Mouse (Mus musculus): ENCODE measurements around the gene Arf3. TPM values are rescaled to one million over a fixed set of nuclear protein-coding genes. Genes with fewer than 3 reads are reported as not detected.

Arf3 gene
- polyA plus RNA-seq, 1 experiment from 2014 or later: 77.2 TPM

DNA sequence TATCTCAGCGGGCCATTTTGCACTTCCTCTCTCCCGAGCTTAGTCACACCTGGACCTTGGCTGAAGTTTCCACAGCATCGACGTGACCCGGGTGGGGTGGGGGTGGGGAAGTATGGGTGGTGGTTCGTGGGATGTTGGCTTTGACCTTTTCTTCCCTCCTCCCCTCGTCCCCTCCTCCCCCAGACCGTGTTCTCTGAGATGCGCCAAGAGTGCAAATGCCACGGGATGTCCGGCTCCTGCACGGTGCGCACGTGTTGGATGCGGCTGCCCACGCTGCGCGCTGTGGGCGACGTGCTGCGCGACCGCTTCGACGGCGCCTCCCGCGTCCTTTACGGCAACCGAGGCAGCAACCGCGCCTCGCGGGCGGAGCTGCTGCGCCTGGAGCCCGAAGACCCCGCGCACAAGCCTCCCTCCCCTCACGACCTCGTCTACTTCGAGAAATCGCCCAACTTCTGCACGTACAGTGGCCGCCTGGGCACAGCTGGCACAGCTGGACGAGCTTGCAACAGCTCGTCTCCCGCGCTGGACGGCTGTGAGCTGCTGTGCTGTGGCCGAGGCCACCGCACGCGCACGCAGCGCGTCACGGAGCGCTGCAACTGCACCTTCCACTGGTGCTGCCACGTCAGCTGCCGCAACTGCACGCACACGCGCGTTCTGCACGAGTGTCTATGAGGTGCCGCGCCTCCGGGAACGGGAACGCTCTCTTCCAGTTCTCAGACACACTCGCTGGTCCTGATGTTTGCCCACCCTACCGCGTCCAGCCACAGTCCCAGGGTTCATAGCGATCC, 29.4 kb upstream of the Arf3 start:
- WGBS: 1% methylated on average over 75 of the region's 75 CpGs

DNA sequence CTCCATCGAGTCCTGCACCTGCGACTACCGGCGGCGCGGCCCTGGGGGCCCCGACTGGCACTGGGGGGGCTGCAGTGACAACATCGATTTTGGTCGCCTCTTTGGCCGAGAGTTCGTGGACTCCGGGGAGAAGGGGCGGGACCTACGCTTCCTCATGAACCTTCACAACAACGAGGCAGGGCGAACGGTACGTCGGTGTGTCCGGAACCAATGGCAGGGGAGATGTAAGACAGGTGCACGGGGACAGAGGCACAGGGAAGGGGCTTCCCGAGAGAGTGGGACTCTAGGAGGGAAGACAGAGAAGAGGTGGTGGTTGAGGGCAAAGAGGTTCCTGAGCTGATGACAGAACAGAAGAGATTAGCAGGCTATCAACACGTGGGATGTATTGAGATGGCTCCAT, 28.8 kb upstream of the Arf3 start:
- no peak for DNase-seq (ENCODE audit: low spot score)
- Histone ChIP-seq H3K4me2 (replicated peaks) (peak overlapping the region; percentile 62; the same call in 1 of the 2 replicates), H3K27me3 (ENCODE audit: control insufficient read depth, insufficient read depth, low read length) (peaks cover 99% of the 10 kb centered on the region), H3K9me3 (ENCODE audit: control insufficient read depth, low read length) (no peaks in the 10 kb centered on the region), H3K4me1 (replicated peaks; ENCODE audit: control insufficient read depth, insufficient read depth, low read length) (peaks cover 4% of the 10 kb centered on the region), H3K4me3 (replicated peaks; ENCODE audit: low read length) (peak overlapping the region; percentile 34; the same call in 1 of the 2 replicates), H3K27ac (no peak overlapping the region), H3K9ac (no peak overlapping the region), H3K36me3 (replicated peaks; ENCODE audit: control insufficient read depth, insufficient read depth) (no peaks in the 10 kb centered on the region)
- 1% methylated on average over 23 of the region's 23 CpGs for WGBS
- no peak for ATAC-seq (ENCODE audit: low FRiP score)

More for the DNA sequence above, 29.4 kb upstream of the Arf3 start:
- H3K4me2 ChIP-seq (replicated peaks): peak overlapping the region; percentile 62
- no peaks in the 10 kb centered on the region for H3K36me3 ChIP-seq (replicated peaks; ENCODE audit: control insufficient read depth, insufficient read depth)
- no peak overlapping the region for H3K27ac ChIP-seq
- H3K4me3 ChIP-seq (replicated peaks; ENCODE audit: low read length): peak overlapping the region; percentile 34
- H3K9me3 ChIP-seq (ENCODE audit: control insufficient read depth, low read length): no peaks in the 10 kb centered on the region
- DNase-seq (ENCODE audit: low spot score) (peak; percentile 62), ATAC-seq (ENCODE audit: low FRiP score) (peak; percentile 26)
- peaks cover 8% of the 10 kb centered on the region for H3K4me1 ChIP-seq (replicated peaks; ENCODE audit: control insufficient read depth, insufficient read depth, low read length)
- H3K9ac ChIP-seq: peak overlapping the region; percentile 49; the same call in 1 of the 2 replicates
- H3K27me3 ChIP-seq (ENCODE audit: control insufficient read depth, insufficient read depth, low read length): peaks cover 98% of the 10 kb centered on the region

GRCm38 (mm10) chr15:98791221-98791620, 28.2 kb upstream of the Arf3 start:
- no peaks in the 10 kb centered on the region for H3K9me3 ChIP-seq (ENCODE audit: control insufficient read depth, low read length)
- no peaks in the 10 kb centered on the region for H3K36me3 ChIP-seq (replicated peaks; ENCODE audit: control insufficient read depth, insufficient read depth)
- H3K4me2 ChIP-seq (replicated peaks): peak overlapping the region; percentile 62
- 1% methylated on average over 12 of the region's 12 CpGs for WGBS
- H3K4me1 ChIP-seq (replicated peaks; ENCODE audit: control insufficient read depth, insufficient read depth, low read length): no peaks in the 10 kb centered on the region; the same call in 1 of the 2 replicates
- peaks cover 98% of the 10 kb centered on the region for H3K27me3 ChIP-seq (ENCODE audit: control insufficient read depth, insufficient read depth, low read length)
- no peak for ATAC-seq (ENCODE audit: low FRiP score)
- H3K27ac ChIP-seq: no peak overlapping the region
- no peak for DNase-seq (ENCODE audit: low spot score)
- H3K9ac ChIP-seq: no peak overlapping the region
- peak overlapping the region; percentile 34 for H3K4me3 ChIP-seq (replicated peaks; ENCODE audit: low read length)

GRCm38 (mm10) chr15:98790761-98791160, 27.7 kb upstream of the Arf3 start:
- ATAC-seq (ENCODE audit: low FRiP score) (no peak), DNase-seq (ENCODE audit: low spot score) (no peak)
- H3K4me1 ChIP-seq (replicated peaks; ENCODE audit: control insufficient read depth, insufficient read depth, low read length): no peaks in the 10 kb centered on the region; the same call in 1 of the 2 replicates
- no peak overlapping the region for H3K27ac ChIP-seq
- H3K9me3 ChIP-seq (ENCODE audit: control insufficient read depth, low read length): no peaks in the 10 kb centered on the region
- peak overlapping the region; percentile 62 for H3K4me2 ChIP-seq (replicated peaks)
- no peaks in the 10 kb centered on the region for H3K36me3 ChIP-seq (replicated peaks; ENCODE audit: control insufficient read depth, insufficient read depth)
- WGBS: under 1% methylated on average over 23 of the region's 23 CpGs
- H3K4me3 ChIP-seq (replicated peaks; ENCODE audit: low read length): peak overlapping the region; percentile 34
- peaks cover 93% of the 10 kb centered on the region for H3K27me3 ChIP-seq (ENCODE audit: control insufficient read depth, insufficient read depth, low read length)
- H3K9ac ChIP-seq: 0 out of 2 replicates have a peak overlapping the region, but pooled peaks have one; percentile 7

- Histone ChIP-seq H3K9me3 (ENCODE audit: control insufficient read depth, low read length) (no peaks in the 10 kb centered on the region), H3K36me3 (replicated peaks; ENCODE audit: control insufficient read depth, insufficient read depth) (no peaks in the 10 kb centered on the region), H3K27me3 (ENCODE audit: control insufficient read depth, insufficient read depth, low read length) (peaks cover 88% of the 10 kb centered on the region), H3K27ac (no peak within 1 kb of the TSS), H3K4me3 (replicated peaks; ENCODE audit: low read length) (peak within 1 kb of the TSS; percentile 34), H3K9ac (0 out of 2 replicates have a peak within 1 kb of the TSS, but pooled peaks have one; percentile 7), H3K4me1 (replicated peaks; ENCODE audit: control insufficient read depth, insufficient read depth, low read length) (no peaks in the 10 kb centered on the region; the same call in 1 of the 2 replicates), H3K4me2 (replicated peaks) (peak within 1 kb of the TSS; percentile 62)
- WGBS: 3% methylated on average over 47 of the region's 51 CpGs
- ATAC-seq (ENCODE audit: low FRiP score) (0 out of 2 replicates have a peak, but pooled peaks have one; percentile 23), DNase-seq (ENCODE audit: low spot score) (no peak)
These were observed 26.9 kb upstream of the Arf3 start, which contains the start of gene Wnt1 for GRCm38 (mm10) chr15:98789661-98790535. Wnt1 (plus strand) TSS chr15:98789857.

DNA sequence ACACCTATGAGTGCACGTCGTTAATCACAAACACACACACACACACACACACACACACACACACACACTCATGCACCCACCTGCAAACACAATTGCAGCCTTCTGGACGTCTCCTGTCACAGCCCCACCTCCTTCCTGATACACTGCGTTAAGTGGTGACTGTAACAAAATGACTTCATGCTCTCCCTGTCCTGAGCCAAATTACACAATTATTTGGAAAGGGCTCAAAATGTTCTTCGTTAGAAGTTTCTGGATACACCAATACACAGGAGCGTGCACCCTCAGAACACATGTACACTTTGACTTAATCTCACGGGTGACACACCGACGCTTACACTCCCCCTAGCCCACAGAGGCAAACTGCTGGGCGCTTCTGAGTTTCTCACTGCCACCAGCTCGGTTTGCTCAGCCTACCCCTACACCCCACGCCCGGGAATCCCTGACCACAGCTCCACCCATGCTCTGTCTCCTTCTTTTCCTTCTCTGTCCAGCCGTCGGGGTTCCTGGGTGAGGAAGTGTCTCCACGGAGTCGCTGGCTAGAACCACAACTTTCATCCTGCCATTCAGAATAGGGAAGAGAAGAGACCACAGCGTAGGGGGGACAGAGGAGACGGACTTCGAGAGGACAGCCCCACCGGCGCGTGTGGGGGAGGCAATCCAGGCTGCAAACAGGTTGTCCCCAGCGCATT, 26.1 kb upstream of the Arf3 start:
- ATAC-seq (ENCODE audit: low FRiP score) (no peak), DNase-seq (ENCODE audit: low spot score) (no peak)
- Histone ChIP-seq H3K4me3 (replicated peaks; ENCODE audit: low read length) (0 out of 2 replicates have a peak overlapping the region, but pooled peaks have one; percentile 34), H3K4me1 (replicated peaks; ENCODE audit: control insufficient read depth, insufficient read depth, low read length) (no peaks in the 10 kb centered on the region; the same call in 1 of the 2 replicates), H3K27ac (no peak overlapping the region), H3K4me2 (replicated peaks) (no peak overlapping the region), H3K9ac (no peak overlapping the region), H3K27me3 (ENCODE audit: control insufficient read depth, insufficient read depth, low read length) (peaks cover 80% of the 10 kb centered on the region), H3K9me3 (ENCODE audit: control insufficient read depth, low read length) (no peaks in the 10 kb centered on the region), H3K36me3 (replicated peaks; ENCODE audit: control insufficient read depth, insufficient read depth) (no peaks in the 10 kb centered on the region)
- WGBS: 9% methylated on average over 24 of the region's 24 CpGs

DNA sequence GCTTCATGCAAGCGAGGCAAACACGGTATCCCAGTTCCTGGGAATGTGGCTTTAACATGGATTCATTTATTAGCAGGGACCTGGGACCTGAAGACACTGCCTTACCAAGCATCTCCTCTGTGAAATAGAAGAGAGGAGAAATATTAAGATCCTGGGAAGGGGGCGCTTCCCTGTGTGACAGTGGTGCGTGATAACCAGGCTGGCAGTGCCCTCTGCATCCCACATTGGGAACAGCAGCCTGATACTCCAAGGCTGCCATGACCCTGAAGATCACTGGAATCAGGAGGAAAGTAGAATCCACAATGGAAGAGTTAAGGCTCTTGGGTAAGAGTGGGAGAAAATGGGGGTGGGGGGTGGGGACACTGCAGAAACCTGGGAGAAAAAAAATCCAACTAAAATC, 24.9 kb upstream of the Arf3 start:
- ATAC-seq (ENCODE audit: low FRiP score) (no peak), DNase-seq (ENCODE audit: low spot score) (no peak)
- Histone ChIP-seq H3K9ac (no peak overlapping the region), H3K27me3 (ENCODE audit: control insufficient read depth, insufficient read depth, low read length) (peaks cover 72% of the 10 kb centered on the region), H3K4me1 (replicated peaks; ENCODE audit: control insufficient read depth, insufficient read depth, low read length) (no peaks in the 10 kb centered on the region; the same call in 1 of the 2 replicates), H3K9me3 (ENCODE audit: control insufficient read depth, low read length) (no peaks in the 10 kb centered on the region), H3K36me3 (replicated peaks; ENCODE audit: control insufficient read depth, insufficient read depth) (no peaks in the 10 kb centered on the region), H3K27ac (no peak overlapping the region), H3K4me3 (replicated peaks; ENCODE audit: low read length) (no peak overlapping the region), H3K4me2 (replicated peaks) (no peak overlapping the region)
- WGBS: 28% methylated on average over 4 of the region's 4 CpGs

- no peak for DNase-seq (ENCODE audit: low spot score)
- Histone ChIP-seq H3K9ac (no peak overlapping the region), H3K36me3 (replicated peaks; ENCODE audit: control insufficient read depth, insufficient read depth) (no peaks in the 10 kb centered on the region), H3K27ac (no peak overlapping the region), H3K4me3 (replicated peaks; ENCODE audit: low read length) (no peak overlapping the region), H3K27me3 (ENCODE audit: control insufficient read depth, insufficient read depth, low read length) (peaks cover 70% of the 10 kb centered on the region), H3K4me1 (replicated peaks; ENCODE audit: control insufficient read depth, insufficient read depth, low read length) (no peaks in the 10 kb centered on the region), H3K9me3 (ENCODE audit: control insufficient read depth, low read length) (no peaks in the 10 kb centered on the region), H3K4me2 (replicated peaks) (no peak overlapping the region)
- 40% methylated on average over 7 of the region's 7 CpGs for WGBS
- no peak for ATAC-seq (ENCODE audit: low FRiP score)
These were observed 22.7 kb upstream of the Arf3 start for GRCm38 (mm10) chr15:98785744-98786143.

Measured in hindbrain, embryonic 14.5 days (tissue).